Mouse (Mus musculus): ENCODE data around the gene Auts2. TPM values are rescaled to one million over a fixed set of nuclear protein-coding genes. Genes with fewer than 3 reads are reported as not detected.

Auts2 gene
- polyA plus RNA-seq, 1 experiment from 2014 or later, result 7.5 TPM

DNA sequence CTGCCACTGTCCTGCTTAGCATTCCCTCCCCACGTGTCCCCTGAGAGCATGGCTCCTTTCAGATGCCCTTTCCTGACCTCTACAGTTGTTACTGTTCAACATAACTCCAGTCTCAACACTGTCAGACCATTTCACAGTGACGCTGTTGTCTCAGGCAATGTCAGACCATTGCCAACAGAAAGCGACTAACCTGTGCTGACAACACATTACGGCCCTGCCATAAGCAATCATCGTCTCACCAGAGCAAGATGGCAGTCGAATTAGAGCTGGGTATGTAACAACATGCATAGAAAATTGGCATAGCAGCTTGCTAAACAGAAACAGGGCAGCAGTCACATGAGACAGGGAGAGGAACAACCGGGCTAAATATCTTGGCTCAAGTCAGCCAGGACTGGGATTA lies 614.4 kb downstream of the Auts2 start:
- H3K9ac ChIP-seq (ENCODE audit: low read depth, low read length), result no peak overlapping the region
- no peak for TF ChIP-seq CTCF (IDR thresholded peaks at IDR 0.05; ENCODE audit: low read depth)
- 85% methylated on average over 7 of the region's 7 CpGs for WGBS
- no peaks in the 10 kb centered on the region for H3K9me3 ChIP-seq (replicated peaks; ENCODE audit: low read length)
- DNase-seq (ENCODE audit: low spot score), result no peak
- H3K4me1 ChIP-seq (replicated peaks; ENCODE audit: insufficient read depth, low read length), result no peaks in the 10 kb centered on the region
- H3K4me2 ChIP-seq (ENCODE audit: low read length), result no peak overlapping the region
- no peak overlapping the region for H3K27ac ChIP-seq
- H3K27me3 ChIP-seq (ENCODE audit: insufficient read depth, low read length), result no peaks in the 10 kb centered on the region
- no peak overlapping the region for H3K4me3 ChIP-seq (replicated peaks; ENCODE audit: low read depth, low read length)
- ATAC-seq (replicated peaks; ENCODE audit: low FRiP score, low read depth), result no peak
- no peaks in the 10 kb centered on the region for H3K36me3 ChIP-seq (ENCODE audit: insufficient read depth, low read length)

DNA sequence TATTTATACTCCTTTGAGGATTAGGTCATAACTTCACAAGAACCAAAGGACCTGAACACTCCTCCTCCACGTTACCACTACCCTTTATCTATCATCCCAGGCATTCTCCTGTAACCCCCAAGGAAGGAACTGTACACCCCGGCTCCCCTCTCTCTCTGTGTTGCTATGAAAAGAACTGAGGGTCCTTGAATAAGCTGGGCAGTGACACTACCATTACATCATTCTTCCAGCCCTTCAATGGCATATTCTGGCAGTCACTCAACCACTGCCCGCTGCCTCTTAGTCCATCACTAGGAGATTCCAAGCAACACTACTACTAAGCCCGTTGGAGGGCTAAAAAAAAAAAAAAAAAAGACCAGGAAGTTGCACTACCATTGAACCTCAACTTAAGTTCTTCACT lies 620.4 kb downstream of the Auts2 start:
- no peak for TF ChIP-seq CTCF (IDR thresholded peaks at IDR 0.05; ENCODE audit: low read depth)
- Histone ChIP-seq H3K27me3 (ENCODE audit: insufficient read depth, low read length) (no peaks in the 10 kb centered on the region), H3K36me3 (ENCODE audit: insufficient read depth, low read length) (no peaks in the 10 kb centered on the region), H3K4me3 (replicated peaks; ENCODE audit: low read depth, low read length) (no peak overlapping the region), H3K4me2 (ENCODE audit: low read length) (no peak overlapping the region), H3K9me3 (replicated peaks; ENCODE audit: low read length) (no peaks in the 10 kb centered on the region), H3K4me1 (replicated peaks; ENCODE audit: insufficient read depth, low read length) (no peaks in the 10 kb centered on the region), H3K9ac (ENCODE audit: low read depth, low read length) (no peak overlapping the region), H3K27ac (no peak overlapping the region)
- WGBS, result 83% methylated on average over 4 of the region's 4 CpGs
- DNase-seq (ENCODE audit: low spot score) (no peak), ATAC-seq (replicated peaks; ENCODE audit: low FRiP score, low read depth) (no peak)

GRCm38 (mm10) chr5:131922118-131922517 lies 621.0 kb downstream of the Auts2 start:
- no peak overlapping the region for H3K9ac ChIP-seq (ENCODE audit: low read depth, low read length)
- H3K4me1 ChIP-seq (replicated peaks; ENCODE audit: insufficient read depth, low read length), result no peaks in the 10 kb centered on the region
- H3K27me3 ChIP-seq (ENCODE audit: insufficient read depth, low read length), result no peaks in the 10 kb centered on the region
- no peaks in the 10 kb centered on the region for H3K9me3 ChIP-seq (replicated peaks; ENCODE audit: low read length)
- ATAC-seq (replicated peaks; ENCODE audit: low FRiP score, low read depth) (no peak), DNase-seq (ENCODE audit: low spot score) (no peak)
- no peak overlapping the region for H3K4me3 ChIP-seq (replicated peaks; ENCODE audit: low read depth, low read length)
- no peak for TF ChIP-seq CTCF (IDR thresholded peaks at IDR 0.05; ENCODE audit: low read depth)
- H3K36me3 ChIP-seq (ENCODE audit: insufficient read depth, low read length), result no peaks in the 10 kb centered on the region
- H3K4me2 ChIP-seq (ENCODE audit: low read length), result no peak overlapping the region
- H3K27ac ChIP-seq, result no peak overlapping the region
- 81% methylated on average over 5 of the region's 5 CpGs for WGBS

DNA sequence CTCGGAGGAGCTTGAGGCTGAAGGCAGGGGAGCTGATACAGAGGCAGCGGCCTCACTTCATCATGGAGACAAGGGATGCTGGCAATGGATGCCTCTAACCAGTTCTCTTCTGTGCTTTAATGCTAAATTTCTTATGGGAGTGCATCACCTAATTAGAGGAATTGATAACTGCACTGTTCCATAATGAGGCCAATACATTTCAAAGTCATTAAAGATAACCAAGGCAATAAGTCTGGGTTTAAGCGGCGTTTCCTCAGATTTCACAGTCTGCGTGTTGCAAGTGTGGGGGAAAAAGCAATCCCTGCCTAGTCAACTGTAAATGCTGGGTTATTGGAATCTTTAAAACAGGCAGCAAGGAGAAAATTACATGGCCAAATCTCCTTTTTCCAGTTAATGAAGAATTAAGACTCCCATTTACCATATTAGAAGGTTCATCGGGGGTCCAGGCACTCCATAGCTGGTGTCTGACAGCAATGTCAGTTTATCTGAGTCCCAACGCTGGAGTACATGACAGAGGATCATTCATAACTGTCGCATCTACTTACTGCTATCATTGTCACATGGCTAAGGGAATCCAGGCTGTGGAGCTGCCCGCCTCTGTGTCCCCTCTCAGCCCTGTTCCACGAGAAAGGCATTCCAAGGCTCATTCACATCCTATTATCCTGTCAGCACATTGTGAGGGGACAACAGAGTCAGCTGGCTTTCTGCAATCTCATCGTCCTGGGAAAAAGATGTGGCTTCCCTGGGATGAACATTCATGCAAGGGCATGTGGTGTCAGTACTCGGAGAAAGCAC lies 623.0 kb downstream of the Auts2 start:
- Histone ChIP-seq H3K4me3 (replicated peaks; ENCODE audit: low read depth, low read length) (no peak overlapping the region), H3K27ac (no peak overlapping the region), H3K4me2 (ENCODE audit: low read length) (no peak overlapping the region), H3K27me3 (ENCODE audit: insufficient read depth, low read length) (no peaks in the 10 kb centered on the region), H3K9me3 (replicated peaks; ENCODE audit: low read length) (no peaks in the 10 kb centered on the region), H3K9ac (ENCODE audit: low read depth, low read length) (no peak overlapping the region), H3K36me3 (ENCODE audit: insufficient read depth, low read length) (no peaks in the 10 kb centered on the region), H3K4me1 (replicated peaks; ENCODE audit: insufficient read depth, low read length) (no peaks in the 10 kb centered on the region)
- WGBS, result 63% methylated on average over 12 of the region's 12 CpGs
- TF ChIP-seq CTCF (IDR thresholded peaks at IDR 0.05; ENCODE audit: low read depth), result no peak
- DNase-seq (ENCODE audit: low spot score) (no peak), ATAC-seq (replicated peaks; ENCODE audit: low FRiP score, low read depth) (no peak)

DNA sequence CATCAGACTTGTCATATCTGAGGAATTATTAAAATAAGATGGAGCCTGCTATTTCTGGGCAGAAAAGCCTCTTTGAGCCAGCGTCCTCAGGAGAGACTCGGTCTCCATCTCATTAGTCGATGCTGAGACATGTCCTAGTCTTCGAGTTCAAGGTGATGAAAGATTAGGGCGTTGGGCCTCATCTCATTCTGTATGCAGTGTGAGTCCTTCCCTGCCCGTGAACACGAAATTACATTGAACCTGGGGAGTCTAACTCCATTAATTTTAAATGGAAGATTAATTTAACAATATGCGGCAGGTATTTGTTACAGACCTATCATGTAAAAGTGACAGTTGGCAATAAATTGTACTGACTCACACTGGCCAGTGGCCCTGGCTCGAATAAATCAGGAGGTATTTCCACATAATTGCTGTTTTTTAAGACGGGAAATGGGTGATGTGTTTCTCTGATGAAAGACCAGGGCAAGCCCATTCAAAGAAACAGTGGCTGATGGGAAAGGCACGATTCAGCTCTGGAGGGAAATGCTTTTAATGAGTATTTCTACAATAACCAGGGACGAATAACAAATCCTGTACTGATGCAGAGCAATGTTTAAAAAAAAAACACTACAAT lies 626.2 kb downstream of the Auts2 start:
- Histone ChIP-seq H3K4me3 (replicated peaks; ENCODE audit: low read depth, low read length) (no peak overlapping the region), H3K9ac (ENCODE audit: low read depth, low read length) (no peak overlapping the region), H3K4me2 (ENCODE audit: low read length) (no peak overlapping the region), H3K9me3 (replicated peaks; ENCODE audit: low read length) (no peaks in the 10 kb centered on the region), H3K27me3 (ENCODE audit: insufficient read depth, low read length) (no peaks in the 10 kb centered on the region), H3K4me1 (replicated peaks; ENCODE audit: insufficient read depth, low read length) (no peaks in the 10 kb centered on the region), H3K36me3 (ENCODE audit: insufficient read depth, low read length) (no peaks in the 10 kb centered on the region), H3K27ac (no peak overlapping the region)
- DNase-seq (ENCODE audit: low spot score) (peak; percentile 33), ATAC-seq (replicated peaks; ENCODE audit: low FRiP score, low read depth) (no peak)
- TF ChIP-seq CTCF (IDR thresholded peaks at IDR 0.05; ENCODE audit: low read depth), result no peak
- WGBS, result 24% methylated on average over 12 of the region's 12 CpGs

DNA sequence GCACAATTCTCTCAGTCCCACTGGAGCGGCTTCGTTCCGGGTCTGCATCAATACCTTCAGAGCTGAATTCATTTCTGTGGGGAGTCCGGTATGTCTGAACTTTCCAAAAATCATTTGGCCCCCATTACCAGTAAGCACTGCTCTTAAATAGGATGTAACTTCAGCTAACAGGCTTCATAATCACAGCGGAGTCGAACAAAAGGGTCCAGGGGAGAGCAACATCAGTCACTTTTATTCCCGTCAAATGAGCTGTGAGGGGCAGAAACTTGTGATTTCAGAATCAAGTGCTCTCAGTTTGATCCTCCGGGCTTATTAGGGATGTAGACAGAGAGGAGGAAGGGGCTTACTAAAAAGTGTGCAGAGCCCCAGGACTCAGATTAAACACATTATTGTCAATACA lies 629.6 kb downstream of the Auts2 start:
- H3K4me1 ChIP-seq (replicated peaks; ENCODE audit: insufficient read depth, low read length), result no peaks in the 10 kb centered on the region
- H3K27me3 ChIP-seq (ENCODE audit: insufficient read depth, low read length), result no peaks in the 10 kb centered on the region
- no peak overlapping the region for H3K9ac ChIP-seq (ENCODE audit: low read depth, low read length)
- ATAC-seq (replicated peaks; ENCODE audit: low FRiP score, low read depth), result no peak
- H3K36me3 ChIP-seq (ENCODE audit: insufficient read depth, low read length), result no peaks in the 10 kb centered on the region
- H3K9me3 ChIP-seq (replicated peaks; ENCODE audit: low read length), result no peaks in the 10 kb centered on the region
- no peak overlapping the region for H3K4me2 ChIP-seq (ENCODE audit: low read length)
- DNase-seq (ENCODE audit: low spot score), result no peak
- no peak overlapping the region for H3K4me3 ChIP-seq (replicated peaks; ENCODE audit: low read depth, low read length)
- WGBS, result 80% methylated on average over 8 of the region's 8 CpGs
- no peak overlapping the region for H3K27ac ChIP-seq
- no peak for TF ChIP-seq CTCF (IDR thresholded peaks at IDR 0.05; ENCODE audit: low read depth)

Data from kidney, postnatal 0 days (tissue).